Mouse (Mus musculus) layer of hippocampus, postnatal 14 days (tissue): ENCODE measurements around the gene Alg14. TPM values are rescaled to one million over a fixed set of nuclear protein-coding genes. Genes with fewer than 3 reads are reported as not detected.

Experiments
- DNase-seq, 2 experiments: peaks; one replicate each; pipeline ENCODE4 v3.0.0; 2021 to 2022; ENCODE audit warnings: low spot score in 2 of 2, mixed read lengths in 1 of 2
- total RNA-seq, 2 experiments: library from RNA; stranded (reverse); gene quantifications; 2 replicates each; pipeline ENCODE4 v1.2.3; 2021

Alg14 gene
- total RNA-seq, 2 experiments from 2014 or later: 18.6 to 21.7 TPM

DNA sequence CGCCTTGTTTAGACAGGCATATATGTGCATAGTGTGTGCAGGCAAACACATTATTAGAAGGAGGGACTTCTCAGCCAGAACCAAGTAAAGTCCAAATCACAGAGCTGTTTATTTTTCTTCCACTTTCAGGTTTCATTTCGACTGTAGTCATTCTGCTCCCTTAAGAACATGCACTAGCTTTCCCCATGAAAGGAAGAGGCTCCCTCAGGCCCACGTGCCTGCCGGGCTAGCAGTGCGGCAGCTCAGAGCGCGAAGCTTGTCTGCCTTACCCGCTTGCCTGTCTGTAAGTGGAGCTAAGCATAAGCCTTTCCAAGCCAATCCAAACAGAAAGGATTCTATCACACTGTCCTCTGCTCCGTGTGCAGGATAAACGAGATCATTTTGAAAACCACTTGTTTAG is 38.1 kb downstream of the Alg14 start:
- DNase-seq: no peak

DNA sequence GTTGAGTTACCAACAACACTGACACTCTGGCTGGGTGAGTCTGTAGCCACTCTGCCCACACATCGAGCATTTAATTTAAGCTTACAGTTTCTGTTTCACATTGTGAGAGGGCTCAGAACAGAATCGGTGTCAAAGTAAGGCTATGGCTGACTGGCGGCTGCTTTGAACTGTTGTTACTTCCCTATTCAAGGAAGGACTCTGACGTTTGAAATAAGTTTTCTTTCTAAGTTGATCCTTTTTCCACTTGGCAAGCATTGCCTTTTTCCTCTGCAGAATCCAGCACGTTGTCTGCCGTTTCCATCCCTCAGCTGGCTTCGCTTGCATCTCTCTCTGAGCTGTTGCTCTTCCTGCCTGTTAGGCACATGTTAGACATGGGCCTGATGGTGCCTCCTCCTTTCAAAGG is 38.7 kb downstream of the Alg14 start:
- no peak for DNase-seq

DNA sequence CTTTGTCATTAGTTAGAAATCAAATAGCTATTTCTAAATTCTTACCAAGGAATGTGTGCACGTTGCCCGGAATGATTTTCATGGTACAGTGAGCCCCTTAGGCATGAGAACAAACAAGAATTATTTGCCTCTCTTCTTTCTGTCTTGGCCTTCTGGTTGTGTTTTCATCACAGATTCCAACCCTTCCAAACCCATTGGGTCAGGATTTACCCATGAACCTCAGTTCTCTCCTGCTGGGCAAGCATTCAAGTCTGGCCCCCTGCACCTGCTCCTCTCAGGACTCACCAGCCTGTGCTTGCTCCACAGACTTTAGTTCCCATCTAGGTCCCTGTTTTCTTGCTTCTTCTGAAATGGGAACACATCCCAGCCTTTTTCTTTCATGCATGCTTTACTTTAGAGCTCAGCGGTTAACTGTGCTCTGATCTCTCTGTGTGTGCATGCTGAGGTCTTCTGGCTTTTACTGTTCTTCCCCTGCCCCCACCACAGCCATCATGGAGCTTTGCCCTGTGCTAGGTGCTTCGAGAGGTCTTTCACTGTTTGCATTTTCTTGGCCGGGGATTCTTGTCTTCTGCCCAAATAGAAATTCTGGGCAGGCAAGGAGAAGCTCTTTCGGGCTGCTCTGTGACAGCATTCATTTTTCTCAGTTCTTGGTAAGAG is 44.8 kb downstream of the Alg14 start:
- DNase-seq: no peak

DNA sequence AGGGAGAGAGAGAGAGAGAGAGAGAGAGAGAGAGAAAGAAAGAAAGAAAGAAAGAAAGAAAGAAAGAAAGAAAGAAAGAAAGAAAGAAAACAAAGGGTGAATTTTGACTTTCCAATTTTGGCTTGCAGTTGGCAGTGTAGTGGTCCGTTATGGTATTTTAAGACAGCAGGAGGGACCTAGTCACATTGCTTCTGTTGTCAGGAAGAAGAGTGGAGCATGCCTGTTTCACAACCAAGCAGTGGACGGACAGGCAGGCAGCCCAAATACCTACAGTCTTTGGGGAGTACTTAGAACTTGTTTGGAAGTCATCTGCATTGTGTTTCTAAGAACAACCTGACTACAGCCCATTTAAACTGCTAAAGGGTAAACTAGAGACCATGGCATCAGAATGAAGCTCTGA is 47.1 kb downstream of the Alg14 start:
- DNase-seq: no peak

DNA sequence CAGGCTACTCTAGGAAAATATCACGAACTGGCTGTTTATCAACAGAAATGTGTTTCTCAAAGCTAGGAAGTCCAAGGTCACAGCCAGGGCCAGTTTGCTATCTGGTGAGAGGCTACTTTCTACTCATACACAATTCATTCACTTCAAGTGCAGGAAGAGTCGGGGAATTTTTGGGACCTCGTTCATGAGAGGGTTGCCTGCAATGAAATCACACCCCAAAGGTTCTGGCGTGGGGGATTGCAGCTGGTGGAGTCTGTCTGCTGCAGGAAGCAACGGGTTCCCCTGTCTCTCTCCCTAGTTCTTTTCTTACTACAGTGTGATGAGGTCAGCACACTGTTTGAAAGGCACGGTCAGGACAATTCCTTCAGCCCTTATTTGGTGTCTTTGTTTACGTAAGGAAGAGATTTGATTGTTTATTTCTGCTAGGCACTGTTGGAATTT is 48.8 kb downstream of the Alg14 start:
- no peak for DNase-seq

DNA sequence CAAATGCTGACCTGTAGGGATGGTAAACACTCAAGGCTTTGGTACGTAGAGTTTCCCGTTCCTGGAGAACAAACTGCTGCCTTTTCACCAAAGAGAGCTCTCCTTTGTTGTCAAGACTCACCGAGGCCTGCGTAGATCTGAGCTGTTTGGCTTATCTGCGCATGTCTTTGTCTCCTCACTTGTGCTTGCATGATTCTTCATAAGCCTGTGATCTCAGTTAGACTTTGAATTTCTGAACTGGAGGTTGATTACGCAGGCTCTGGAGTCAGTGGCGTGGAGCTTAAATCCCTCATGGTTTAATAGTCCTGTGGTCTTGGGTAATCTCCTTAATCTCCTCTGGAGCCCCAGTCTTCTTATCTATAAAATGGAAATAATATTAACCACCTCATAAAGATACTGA is 51.7 kb downstream of the Alg14 start:
- no peak for DNase-seq

DNA sequence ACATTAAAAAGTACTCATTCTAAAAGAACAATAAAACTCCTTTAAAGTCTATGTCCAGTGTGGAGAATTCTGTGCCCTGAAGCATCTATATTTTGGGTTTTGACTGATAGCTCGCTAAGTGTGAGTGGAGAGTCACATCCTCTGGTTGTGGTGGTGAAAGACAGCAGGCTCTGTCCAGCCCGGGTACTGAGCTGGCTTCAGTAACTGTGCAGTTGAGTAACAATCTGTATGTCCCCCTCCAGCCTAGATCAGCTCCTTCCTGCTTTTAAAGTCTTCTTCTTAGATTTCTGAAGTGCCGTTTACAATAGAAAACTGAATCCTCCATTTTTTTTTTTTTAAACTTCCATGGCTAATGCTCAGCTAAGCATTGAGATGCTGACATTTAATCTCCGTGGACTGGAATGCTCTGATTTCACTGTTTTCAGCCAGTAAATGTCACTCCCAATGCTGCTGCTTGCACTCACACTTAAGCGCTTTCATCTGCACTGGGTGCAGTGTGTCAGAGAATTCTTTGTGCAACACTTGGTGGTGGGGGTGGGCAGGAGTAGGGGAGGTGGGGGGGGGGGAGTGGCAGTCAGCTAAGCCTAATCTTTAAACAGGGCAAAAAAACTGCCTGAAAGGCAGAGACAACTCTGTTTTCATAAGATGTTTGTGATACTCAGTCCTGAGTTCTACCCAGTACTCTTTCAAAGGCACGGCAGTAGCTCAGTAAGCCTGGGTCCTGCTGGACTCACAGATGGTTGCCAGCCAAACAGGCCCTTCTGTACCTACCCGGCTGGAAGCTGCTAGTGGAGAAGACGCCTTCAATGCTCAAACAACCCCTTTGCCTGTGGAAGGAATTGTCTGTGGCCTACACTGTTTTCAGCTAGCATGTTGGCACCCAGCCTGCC is 52.7 kb downstream of the Alg14 start:
- DNase-seq: no peak

DNA sequence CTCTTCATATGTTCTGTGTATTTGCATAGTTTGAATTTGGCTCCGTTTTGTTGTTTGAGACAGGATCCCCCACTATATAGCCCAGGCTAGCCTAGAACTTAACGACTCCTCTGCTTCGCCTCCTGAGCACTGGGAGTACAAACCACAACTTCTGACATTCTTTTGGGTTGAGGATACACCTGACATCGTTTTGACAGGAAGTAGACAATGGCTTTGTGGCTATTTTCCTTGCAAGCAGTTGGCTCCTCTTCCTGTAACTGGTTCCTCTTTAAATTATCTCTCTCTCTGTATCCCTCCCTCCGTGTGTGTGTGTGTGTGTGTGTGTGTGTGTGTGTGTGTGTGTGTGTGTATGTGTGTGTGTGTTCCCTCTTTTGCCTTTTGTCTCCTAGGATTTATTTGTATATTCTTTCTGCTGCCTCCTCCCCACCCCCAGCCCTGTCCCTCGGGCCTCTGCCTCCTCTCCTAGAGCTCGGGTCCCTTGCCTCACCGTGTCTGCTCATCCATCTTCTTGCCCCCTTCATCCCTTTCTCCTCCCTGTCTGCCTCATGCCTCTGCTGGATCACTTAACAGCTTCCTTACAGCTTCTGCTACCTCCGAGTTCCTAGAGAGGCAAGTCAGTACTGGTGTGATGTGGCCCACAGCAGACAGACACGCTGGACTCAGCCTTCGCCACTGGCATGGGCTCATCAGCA is 53.5 kb downstream of the Alg14 start:
- DNase-seq: no peak

DNA sequence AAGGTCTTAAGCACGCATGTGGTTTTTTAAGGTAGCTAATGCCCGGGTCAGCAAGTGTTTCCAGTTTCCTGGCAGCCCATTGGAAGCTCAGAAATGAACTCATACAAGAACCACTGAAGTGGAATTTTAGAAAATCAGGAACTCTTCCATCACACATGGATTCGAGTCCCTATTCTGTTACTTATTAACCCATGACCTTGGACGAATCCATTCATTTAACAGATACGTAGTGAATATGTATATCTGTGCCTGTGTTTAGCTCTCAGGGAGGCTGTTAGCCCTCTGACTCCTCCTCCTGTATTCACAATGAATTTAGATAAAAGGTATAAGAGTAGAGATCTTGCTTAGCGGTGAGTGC is 54.0 kb downstream of the Alg14 start:
- DNase-seq: no peak

DNA sequence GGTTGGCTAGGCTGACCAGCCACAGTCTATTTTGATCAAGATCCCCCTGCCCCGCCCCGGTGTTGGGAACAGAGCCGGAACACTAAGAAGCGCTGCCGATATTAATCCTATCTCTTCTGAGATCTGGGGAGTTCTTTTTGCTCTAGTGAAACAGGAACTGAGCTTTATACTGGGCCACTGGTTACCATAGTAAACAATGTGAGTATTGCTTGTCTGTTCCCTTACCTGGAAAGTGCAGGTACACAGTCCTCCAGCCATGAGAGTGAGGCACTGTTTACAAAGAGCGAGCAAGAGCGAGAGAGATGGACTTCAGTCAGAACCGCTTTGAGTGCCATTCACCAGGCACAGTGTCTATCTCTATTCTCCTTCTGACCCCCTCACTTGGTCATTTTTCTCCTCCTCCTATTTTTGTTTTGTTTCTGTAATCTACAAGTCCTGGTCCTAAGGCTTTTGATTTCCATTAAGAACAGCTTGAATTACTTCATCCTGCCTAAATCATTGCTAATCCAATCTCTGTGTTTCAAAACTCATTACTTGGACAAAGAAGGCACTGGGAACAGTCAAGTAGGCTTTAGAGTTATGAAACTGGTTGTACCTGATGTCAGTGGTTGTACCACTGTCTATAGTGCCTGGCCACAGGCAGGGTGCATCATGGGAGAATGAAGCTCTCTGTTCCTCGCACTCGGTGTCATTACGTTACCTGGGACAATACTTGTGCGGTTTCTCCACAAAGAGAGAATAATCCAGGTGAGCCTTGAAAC is 55.1 kb downstream of the Alg14 start:
- no peak for DNase-seq

DNA sequence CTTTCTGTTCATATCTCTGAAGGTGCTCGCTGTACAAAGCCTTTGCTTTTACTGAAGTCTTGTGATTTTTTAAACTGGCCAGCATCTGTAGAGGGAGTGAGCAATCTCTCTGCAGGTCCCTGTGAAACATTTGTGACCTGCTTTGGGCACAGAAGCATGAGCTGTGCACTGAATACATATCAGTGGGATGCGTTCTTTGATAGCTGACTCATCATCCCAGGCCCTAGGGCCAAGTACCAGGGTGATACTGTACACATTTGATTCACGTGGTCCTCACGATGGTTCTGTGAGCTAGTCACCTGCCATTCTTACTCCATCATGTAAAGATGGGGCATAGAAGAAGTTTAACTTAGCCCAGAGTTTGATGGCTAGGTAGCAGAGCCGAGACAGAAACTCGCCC is 57.2 kb downstream of the Alg14 start:
- no peak for DNase-seq

DNA sequence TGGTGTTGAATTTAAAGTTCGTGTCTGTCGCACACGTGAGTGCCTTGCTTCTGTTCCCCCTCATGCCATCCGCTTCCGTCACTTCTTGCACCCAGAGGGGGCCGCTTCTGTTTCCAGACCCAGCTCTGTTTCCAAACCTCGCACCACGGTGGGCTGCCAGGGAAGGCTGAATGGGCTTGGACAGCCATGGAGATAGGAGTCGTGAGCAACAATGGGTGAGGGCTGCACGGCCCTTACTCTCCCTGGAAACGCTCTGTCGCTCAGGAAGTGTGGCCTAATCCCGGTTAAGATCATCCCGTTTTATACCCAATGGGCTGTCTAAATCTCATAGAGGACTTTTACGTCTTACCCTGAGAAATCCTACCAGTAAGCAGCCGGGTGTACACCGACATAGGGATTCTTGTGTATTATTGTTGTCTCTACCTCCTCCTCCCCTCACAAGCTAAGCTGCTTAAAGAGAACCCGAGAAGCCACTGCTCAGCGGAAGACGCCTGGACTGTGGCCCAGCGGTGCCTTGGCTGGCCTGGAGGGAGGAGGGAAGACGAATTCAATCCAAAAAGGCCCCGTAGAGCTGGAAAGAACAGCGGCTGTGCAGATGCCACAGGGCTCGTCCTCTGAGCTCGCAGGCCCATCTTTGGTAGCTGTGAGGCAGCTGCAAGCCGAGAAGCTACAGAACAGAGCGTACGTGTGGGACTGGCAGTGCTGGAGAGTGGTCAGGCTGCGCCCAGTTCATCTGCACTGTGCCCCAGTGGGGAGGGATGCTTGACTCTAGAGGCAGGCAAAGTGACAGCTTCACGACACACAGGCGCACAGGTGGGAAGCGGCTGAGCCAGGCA is 58.0 kb downstream of the Alg14 start:
- DNase-seq: peak in 1 of 2 experiments; percentile 29

DNA sequence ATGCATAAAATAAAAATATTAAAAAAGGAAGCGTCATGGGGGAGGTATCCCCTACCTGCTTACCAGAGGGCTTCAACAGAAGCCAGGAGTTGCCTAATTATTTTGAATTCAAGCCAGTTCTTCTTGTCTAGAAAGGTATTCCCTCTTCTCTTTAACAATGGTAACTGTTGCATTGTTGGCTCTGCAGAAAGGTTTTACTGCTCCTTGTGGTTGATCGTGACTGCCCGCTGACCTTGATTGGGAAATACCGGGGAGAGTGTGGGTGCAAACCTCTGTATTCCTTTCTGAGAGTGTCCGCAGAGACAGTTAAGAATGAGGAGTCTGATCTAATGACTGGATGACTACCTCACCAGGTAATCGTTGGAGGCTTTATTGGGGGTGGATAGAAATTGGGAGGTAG is 59.7 kb downstream of the Alg14 start:
- no peak for DNase-seq

DNA sequence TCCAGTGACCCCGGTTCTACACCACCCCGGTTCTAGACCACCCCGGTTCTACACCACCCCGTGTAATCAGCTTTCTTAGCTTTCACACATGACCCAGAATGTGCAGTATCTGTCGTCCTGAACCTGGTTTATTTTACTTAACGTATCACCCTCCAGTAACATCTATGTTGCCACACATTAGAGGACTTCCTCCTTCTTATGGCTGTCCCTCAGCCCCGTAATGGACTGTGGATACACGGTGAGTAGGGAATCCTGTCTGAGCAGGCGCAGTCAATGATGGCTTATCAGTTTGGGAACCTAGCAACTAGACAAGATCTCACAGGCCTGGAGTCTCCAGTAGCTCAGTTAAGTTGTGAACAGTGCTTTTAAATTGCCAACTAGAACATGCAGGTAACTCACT is 62.7 kb downstream of the Alg14 start:
- no peak for DNase-seq

DNA sequence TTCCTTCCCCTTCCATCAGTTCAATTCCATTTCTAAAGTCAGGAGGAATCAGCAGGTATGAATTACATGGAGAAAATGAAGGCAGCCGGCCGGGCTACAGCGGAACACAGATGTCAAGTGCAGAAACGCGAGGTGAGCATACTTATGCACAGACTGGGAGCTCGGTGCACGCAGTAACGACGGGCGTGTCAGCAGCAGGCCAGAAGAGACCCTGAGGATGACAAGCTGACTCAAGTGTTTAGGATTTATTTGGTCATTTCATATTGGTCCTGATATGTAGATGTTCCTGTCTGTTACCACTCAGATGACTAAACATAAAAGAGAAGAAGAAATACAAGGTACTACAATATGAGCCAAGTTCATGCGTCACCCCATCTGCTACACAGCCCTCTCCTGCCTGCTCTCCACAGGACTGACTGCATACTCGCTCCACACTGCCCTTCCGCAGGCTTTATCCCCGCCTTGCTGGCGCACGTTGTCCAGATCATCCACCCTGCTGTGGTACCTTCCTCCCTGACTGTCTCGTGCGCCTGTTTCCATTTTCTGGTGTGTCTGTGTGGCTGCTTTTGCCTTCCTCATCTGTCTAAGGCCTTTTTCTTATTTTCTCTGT is 63.4 kb downstream of the Alg14 start:
- DNase-seq: no peak

DNA sequence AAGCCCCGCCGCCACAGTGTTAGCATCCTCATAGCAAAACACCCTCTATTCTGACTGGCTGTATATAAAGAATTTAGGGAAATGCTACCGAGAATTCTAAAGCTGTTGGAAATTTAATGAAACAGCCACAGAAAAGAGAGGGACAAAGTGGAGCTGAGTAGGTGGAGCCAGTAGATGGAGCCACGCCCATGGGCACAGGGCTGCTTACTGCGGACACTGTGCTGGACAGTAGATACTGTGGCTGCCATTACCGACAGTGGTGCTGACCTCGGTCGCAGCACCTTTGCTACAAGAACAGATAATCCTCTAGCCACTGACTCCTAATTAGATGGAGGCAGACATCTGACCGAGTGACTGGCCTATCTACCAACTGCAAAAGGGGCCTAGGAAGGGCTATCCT is 64.0 kb downstream of the Alg14 start:
- no peak for DNase-seq

DNA sequence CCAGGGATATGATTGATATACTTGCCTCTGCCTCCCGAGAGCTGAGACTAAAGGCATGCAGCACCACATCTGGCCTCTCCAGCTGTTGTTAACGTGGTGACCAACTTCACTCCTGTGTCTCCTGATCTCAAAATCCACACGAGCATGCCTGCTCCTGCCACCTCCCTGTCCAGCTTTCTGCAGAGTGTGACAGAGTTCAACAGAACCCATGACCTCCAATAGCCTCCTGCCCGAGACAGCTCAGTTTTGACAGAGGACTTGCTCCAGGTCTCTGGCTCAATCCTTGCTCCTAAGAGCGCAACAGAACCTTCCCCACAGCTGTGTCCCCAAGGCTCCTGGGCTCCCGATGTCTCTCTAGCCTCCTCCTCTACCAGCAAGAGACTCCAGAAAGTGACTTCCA is 64.5 kb downstream of the Alg14 start:
- DNase-seq: no peak

DNA sequence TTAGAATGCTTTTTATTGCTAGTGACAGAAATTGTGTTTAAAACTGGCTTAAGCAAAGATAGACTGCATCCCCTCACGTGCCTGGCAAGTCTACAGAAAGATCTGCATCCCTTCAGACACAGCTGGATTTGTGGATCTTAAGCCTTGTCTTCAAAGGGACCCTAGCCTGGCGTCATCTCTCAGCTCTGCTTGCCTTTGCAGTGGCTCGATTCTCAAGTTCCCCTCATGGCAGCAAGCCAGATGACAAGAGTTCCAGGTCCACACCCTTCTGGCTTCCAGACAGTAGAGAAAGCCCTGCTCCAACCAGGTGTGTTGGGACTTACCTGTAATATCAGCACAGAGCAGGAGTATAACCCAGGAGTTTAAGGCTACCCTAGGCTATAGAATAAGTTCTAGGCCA is 65.5 kb downstream of the Alg14 start:
- DNase-seq: no peak

DNA sequence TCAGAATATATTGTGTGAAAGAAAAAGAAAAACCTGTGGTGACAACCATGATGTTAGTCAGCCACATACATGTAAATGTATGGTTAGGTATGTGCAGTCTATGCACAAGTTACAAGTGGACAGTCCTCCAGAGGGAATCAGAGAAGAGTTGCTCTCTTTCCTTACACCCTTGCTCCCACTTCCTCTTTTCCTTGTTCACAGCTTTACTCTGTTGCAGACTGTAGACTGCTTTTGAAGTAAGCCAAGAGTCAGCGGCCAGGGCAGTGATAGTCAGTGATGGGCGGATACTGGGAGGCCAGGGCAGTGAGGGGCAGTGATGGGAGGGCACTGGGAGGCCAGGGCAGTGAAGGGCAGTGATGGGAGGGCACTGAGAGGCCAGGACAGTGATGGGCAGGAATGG is 66.7 kb downstream of the Alg14 start:
- no peak for DNase-seq

DNA sequence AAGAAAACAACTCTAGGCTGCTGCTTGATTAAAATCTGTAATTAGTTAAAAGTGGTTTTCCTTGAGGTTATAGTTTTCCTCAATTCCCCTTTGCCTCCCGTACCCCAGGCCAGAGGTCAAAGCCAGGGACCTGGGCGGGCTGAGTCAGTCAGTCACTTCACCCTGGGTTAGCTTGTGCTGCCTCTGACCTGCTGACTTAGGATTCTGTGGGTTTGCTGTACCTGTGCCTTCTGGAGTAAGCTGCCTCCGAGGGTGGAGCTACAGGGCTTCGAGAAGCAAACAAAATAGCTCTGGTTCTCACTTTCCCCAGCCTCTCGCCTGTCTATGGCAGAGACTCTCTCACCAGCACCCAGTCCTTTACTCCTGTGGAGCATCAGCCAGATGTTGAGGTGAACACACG is 67.3 kb downstream of the Alg14 start:
- DNase-seq: no peak
